Mouse (Mus musculus) embryonic facial prominence, embryonic 11.5 days (tissue): Measurements from ENCODE around the gene Armc8. TPM values are rescaled to one million over a fixed set of nuclear protein-coding genes. Genes with fewer than 3 reads are reported as not detected.

Source experiments
- ATAC-seq: fragments of 200-750 bp; cut with Nextera tagmentation; replicated peaks from 2 replicates; pipeline ENCODE4 v1.8.0; 2017; ENCODE audit warnings: low read depth; ENCODE audit not compliant: insufficient number of reproducible peaks, low FRiP score, low TSS enrichment
- DNase-seq: peaks from one replicate; pipeline ENCODE4 v3.0.0-alpha.2; 2015; ENCODE audit warnings: low spot score
- H3K27ac ChIP-seq: fragments of 300-500 bp; sonication (generic); replicated peaks from 2 replicates; pipeline ENCODE4 v1.5.1; 2014; ENCODE audit warnings: mild to moderate bottlenecking, low read depth, low read length, control low read depth
- H3K27me3 ChIP-seq: fragments of 300-500 bp; sonication (generic); 2 replicates; pipeline ENCODE4 v1.6.1; 2014; ENCODE audit warnings: mild to moderate bottlenecking, low read length, moderate library complexity, mixed read lengths; ENCODE audit not compliant: control insufficient read depth, insufficient read depth
- H3K36me3 ChIP-seq: fragments of 300-500 bp; sonication (generic); replicated peaks from 2 replicates; pipeline ENCODE4 v1.6.1; 2014; ENCODE audit warnings: low read depth, mild to moderate bottlenecking, low read length, moderate library complexity, mixed read lengths; ENCODE audit not compliant: control insufficient read depth, insufficient read depth
- H3K4me1 ChIP-seq: fragments of 300-500 bp; sonication (generic); 2 replicates; pipeline ENCODE4 v1.6.1; 2014; ENCODE audit warnings: low read length, mixed read lengths; ENCODE audit not compliant: control insufficient read depth, insufficient read depth
- H3K4me2 ChIP-seq: fragments of 300-500 bp; sonication (generic); 2 replicates; pipeline ENCODE4 v1.6.1; 2014; ENCODE audit warnings: low read depth, mild to moderate bottlenecking, control low read depth, low read length, moderate library complexity
- H3K4me3 ChIP-seq: fragments of 300-500 bp; sonication (generic); 2 replicates; pipeline ENCODE4 v1.5.1; 2014; ENCODE audit warnings: low read depth, low read length, control low read depth
- H3K9ac ChIP-seq: fragments of 300-500 bp; sonication (generic); replicated peaks from 2 replicates; pipeline ENCODE4 v1.6.1; 2014; ENCODE audit warnings: mild to moderate bottlenecking, control low read depth, low read length
- H3K9me3 ChIP-seq: fragments of 300-500 bp; sonication (generic); replicated peaks from 2 replicates; pipeline ENCODE4 v1.6.1; 2016; ENCODE audit warnings: mild to moderate bottlenecking, low read length, inconsistent platforms, mixed read lengths; ENCODE audit not compliant: control insufficient read depth
- WGBS: fragments of 180-500 bp; shearing (Covaris S2); extraction: QIAGEN DNeasy Blood & Tissue Kit; methylation state at CpG from one replicate; pipeline ENCODE4 v1.1.7; 2014; 5-methylcytosine and 5-hydroxymethylcytosine counted together
- polyA plus RNA-seq: library from polyadenylated mRNA; unstranded; fragments of >200 nt; fragmentation: Nextera tagmentation; extraction: Ambion mirVana; gene quantifications from 2 replicates; pipeline ENCODE4 v1.2.1, GENCODE M21; 2014

Gene Armc8
- polyA plus RNA-seq, 1 experiment from 2014 or later = 27.2 TPM

GRCm38 (mm10) chr9:99492634-99493200, 76.0 kb downstream of the Armc8 start:
- no peak overlapping the region for H3K27ac ChIP-seq
- H3K4me3 ChIP-seq = no peak overlapping the region
- ATAC-seq (no peak), DNase-seq (no peak)
- H3K4me1 ChIP-seq = no peaks in the 10 kb centered on the region
- no peak overlapping the region for H3K9ac ChIP-seq
- no peaks in the 10 kb centered on the region for H3K9me3 ChIP-seq
- WGBS = 88% methylated on average over 10 of the region's 10 CpGs
- no peaks in the 10 kb centered on the region; the same call in 1 of the 2 replicates for H3K36me3 ChIP-seq
- H3K27me3 ChIP-seq = no peaks in the 10 kb centered on the region
- H3K4me2 ChIP-seq = no peak overlapping the region

- Histone ChIP-seq H3K4me3 (no peak overlapping the region), H3K27ac (no peak overlapping the region), H3K36me3 (no peaks in the 10 kb centered on the region; the same call in 1 of the 2 replicates), H3K9me3 (no peaks in the 10 kb centered on the region), H3K27me3 (no peaks in the 10 kb centered on the region), H3K9ac (no peak overlapping the region), H3K4me2 (no peak overlapping the region), H3K4me1 (no peaks in the 10 kb centered on the region)
- WGBS = 86% methylated on average over 4 of the region's 4 CpGs
- no peak for ATAC-seq
- DNase-seq = no peak
These were observed 77.6 kb downstream of the Armc8 start for GRCm38 (mm10) chr9:99491050-99491449.

GRCm38 (mm10) chr9:99487841-99488240, 80.9 kb downstream of the Armc8 start:
- Histone ChIP-seq H3K36me3 (no peaks in the 10 kb centered on the region; the same call in 1 of the 2 replicates), H3K4me2 (no peak overlapping the region), H3K9me3 (no peaks in the 10 kb centered on the region), H3K4me3 (no peak overlapping the region), H3K27me3 (no peaks in the 10 kb centered on the region), H3K9ac (no peak overlapping the region), H3K4me1 (no peaks in the 10 kb centered on the region), H3K27ac (no peak overlapping the region)
- no peak for ATAC-seq
- no peak for DNase-seq
- 82% methylated on average over 3 of the region's 3 CpGs for WGBS

- Histone ChIP-seq H3K4me2 (no peak overlapping the region), H3K4me1 (no peaks in the 10 kb centered on the region), H3K27me3 (no peaks in the 10 kb centered on the region), H3K27ac (no peak overlapping the region), H3K4me3 (no peak overlapping the region), H3K9ac (no peak overlapping the region), H3K9me3 (no peaks in the 10 kb centered on the region), H3K36me3 (no peaks in the 10 kb centered on the region; the same call in 1 of the 2 replicates)
- DNase-seq = no peak
- WGBS = 88% methylated on average over 8 of the region's 8 CpGs
- ATAC-seq = no peak
These were observed 81.5 kb downstream of the Armc8 start for GRCm38 (mm10) chr9:99487126-99487695.

GRCm38 (mm10) chr9:99485144-99485543, 83.6 kb downstream of the Armc8 start:
- H3K4me3 ChIP-seq = no peak overlapping the region
- WGBS = 95% methylated on average over 4 of the region's 4 CpGs
- no peaks in the 10 kb centered on the region for H3K9me3 ChIP-seq
- H3K4me1 ChIP-seq = no peaks in the 10 kb centered on the region
- no peaks in the 10 kb centered on the region; the same call in 1 of the 2 replicates for H3K36me3 ChIP-seq
- no peaks in the 10 kb centered on the region for H3K27me3 ChIP-seq
- no peak overlapping the region for H3K4me2 ChIP-seq
- H3K27ac ChIP-seq = no peak overlapping the region
- H3K9ac ChIP-seq = no peak overlapping the region
- DNase-seq (no peak), ATAC-seq (no peak)

- Histone ChIP-seq H3K36me3 (no peaks in the 10 kb centered on the region; the same call in 1 of the 2 replicates), H3K4me2 (no peak overlapping the region), H3K4me3 (no peak overlapping the region)
These were observed 84.1 kb downstream of the Armc8 start for GRCm38 (mm10) chr9:99484632-99485031.

GRCm38 (mm10) chr9:99483191-99483590, 85.5 kb downstream of the Armc8 start:
- WGBS = 91% methylated on average over 4 of the region's 4 CpGs
- Histone ChIP-seq H3K4me2 (no peak overlapping the region), H3K36me3 (no peaks in the 10 kb centered on the region; the same call in 1 of the 2 replicates), H3K4me3 (no peak overlapping the region), H3K9me3 (no peaks in the 10 kb centered on the region), H3K9ac (no peak overlapping the region), H3K27me3 (no peaks in the 10 kb centered on the region), H3K27ac (no peak overlapping the region), H3K4me1 (no peaks in the 10 kb centered on the region)
- DNase-seq (no peak), ATAC-seq (no peak)

More at GRCm38 (mm10) chr9:99484632-99485031, 84.1 kb downstream of the Armc8 start:
- Histone ChIP-seq H3K4me1 (no peaks in the 10 kb centered on the region), H3K27me3 (no peaks in the 10 kb centered on the region), H3K9me3 (no peaks in the 10 kb centered on the region), H3K27ac (no peak overlapping the region), H3K9ac (no peak overlapping the region)
- DNase-seq (no peak), ATAC-seq (no peak)

- Histone ChIP-seq H3K9me3 (no peaks in the 10 kb centered on the region), H3K27ac (no peak overlapping the region), H3K4me3 (no peak overlapping the region), H3K9ac (no peak overlapping the region), H3K4me1 (no peaks in the 10 kb centered on the region), H3K4me2 (no peak overlapping the region), H3K27me3 (no peaks in the 10 kb centered on the region), H3K36me3 (no peaks in the 10 kb centered on the region)
- WGBS = 96% methylated on average over 4 of the region's 4 CpGs
- ATAC-seq = no peak
- no peak for DNase-seq
These were observed 87.9 kb downstream of the Armc8 start for GRCm38 (mm10) chr9:99480764-99481163.
